Mouse (Mus musculus) G1E (cell line): ENCODE data around the gene Igf2bp3. TPM values are rescaled to one million over a fixed set of nuclear protein-coding genes. Genes with fewer than 3 reads are reported as not detected.

Experiments used
- ATAC-seq: 2 replicates; pipeline ENCODE4 v1.8.0; 2016; ENCODE audit warnings: mild to moderate bottlenecking; ENCODE audit not compliant: insufficient number of reproducible peaks, poor library complexity, low FRiP score, severe bottlenecking; ENCODE audit errors: extremely low read depth
- DNase-seq: peaks from one replicate; pipeline ENCODE4 v3.0.0; 2012; ENCODE audit warnings: low spot score
- H3K27me3 ChIP-seq: 2 replicates; pipeline ENCODE4 v1.6.1; 2012; ENCODE audit warnings: mild to moderate bottlenecking, low read length, inconsistent platforms; ENCODE audit not compliant: insufficient read depth
- H3K36me3 ChIP-seq: replicated peaks from 2 replicates; pipeline ENCODE3; 2012; ENCODE audit warnings: mild to moderate bottlenecking, inconsistent platforms
- H3K4me1 ChIP-seq: 2 replicates; pipeline ENCODE4 v1.6.1; 2012; ENCODE audit warnings: low read depth, low read length, inconsistent platforms, mixed read lengths; ENCODE audit not compliant: insufficient read depth
- H3K4me3 ChIP-seq: 2 replicates; pipeline ENCODE4 v1.5.1; 2012; ENCODE audit warnings: low read depth, mild to moderate bottlenecking, inconsistent platforms, low read length, moderate library complexity, mixed read lengths
- H3K9me3 ChIP-seq: replicated peaks from 2 replicates; pipeline ENCODE4 v1.6.1; 2012; ENCODE audit warnings: inconsistent platforms
- CTCF ChIP-seq: IDR thresholded peaks from 2 replicates; pipeline ENCODE4 v1.5.1; 2012; ENCODE audit warnings: low read depth, low read length, inconsistent platforms, mixed read lengths
- GATA1 ChIP-seq: IDR thresholded peaks from 2 replicates; pipeline ENCODE4 v1.6.1; 2012; ENCODE audit warnings: borderline replicate concordance, low read length, inconsistent platforms, mixed read lengths
- GATA2 ChIP-seq: IDR thresholded peaks from 2 replicates; pipeline ENCODE4 v1.6.1; 2012; ENCODE audit warnings: low read depth, low read length, inconsistent platforms, borderline replicate concordance
- POLR2AphosphoS5 ChIP-seq: IDR thresholded peaks from 2 replicates; pipeline ENCODE4 v1.6.1; 2012; ENCODE audit warnings: low read depth, low read length, inconsistent platforms; ENCODE audit not compliant: insufficient replicate concordance
- TAL1 ChIP-seq: conservative IDR thresholded peaks from 2 replicates; pipeline ENCODE4 v1.6.1; 2012; ENCODE audit warnings: low read depth, low read length, inconsistent platforms, mixed read lengths
- polyA plus RNA-seq: library from polyadenylated mRNA; stranded (reverse); fragments of >175 nt; gene quantifications from 2 replicates; pipeline ENCODE4 v1.2.3, GENCODE M21; 2012
- total RNA-seq, 2 experiments: library from RNA; stranded (forward) in 1 of 2; stranded (reverse) in 1 of 2; fragments of 200-1000 nt in 1 of 2; fragments of >200 nt in 1 of 2; fragmentation: Nextera tagmentation in 1 of 2; gene quantifications; 2 replicates each; pipeline ENCODE4 v1.2.3; 2014 to 2017

Gene Igf2bp3
- total and polyA plus RNA-seq, 3 experiments, result 25.9 to 50.9 (median 41.2) TPM

DNA sequence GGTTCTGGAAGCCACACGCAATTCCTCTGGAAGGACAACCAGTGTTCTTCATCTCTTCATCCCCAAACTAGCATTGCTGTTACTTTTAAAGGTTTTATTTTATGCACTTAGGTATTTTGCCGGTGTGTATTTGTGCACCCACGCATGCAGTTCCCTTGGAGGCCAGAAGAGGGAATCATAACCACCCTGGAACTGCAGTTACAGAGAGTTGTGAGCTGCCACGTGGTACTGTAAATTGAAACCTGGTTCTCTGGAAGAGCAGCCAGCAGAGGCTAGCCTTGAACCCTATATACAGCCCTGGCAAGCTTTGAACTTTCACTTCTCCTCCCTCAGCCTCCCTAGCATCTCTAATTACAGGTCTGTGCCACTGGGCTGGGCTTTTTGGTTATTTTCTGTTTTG lies 18.6 kb upstream of the Igf2bp3 start:
- Histone ChIP-seq H3K4me3 (no peak overlapping the region), H3K36me3 (no peaks in the 10 kb centered on the region), H3K4me1 (peaks cover 19% of the 10 kb centered on the region), H3K9me3 (no peaks in the 10 kb centered on the region), H3K27me3 (peaks cover 8% of the 10 kb centered on the region; the same call in 1 of the 2 replicates)
- DNase-seq (no peak), ATAC-seq (no peak)
- TF ChIP-seq CTCF (peak; percentile 39; the same call in 1 of the 2 replicates), POLR2AphosphoS5 (no peak)

- H3K9me3 ChIP-seq, result no peaks in the 10 kb centered on the region
- DNase-seq, result no peak
- TF ChIP-seq GATA1, result no peak
- TF ChIP-seq TAL1, result no peak
- no peak for TF ChIP-seq POLR2AphosphoS5
- TF ChIP-seq CTCF, result 0 out of 2 replicates have a peak, but pooled peaks have one; percentile 13
- no peak for TF ChIP-seq GATA2
- peaks cover 22% of the 10 kb centered on the region for H3K4me1 ChIP-seq
- H3K27me3 ChIP-seq, result peaks cover 8% of the 10 kb centered on the region; the same call in 1 of the 2 replicates
- H3K4me3 ChIP-seq, result no peak overlapping the region
- no peak for ATAC-seq
- peaks cover 3% of the 10 kb centered on the region for H3K36me3 ChIP-seq
Observed at GRCm38 (mm10) chr6:49228126-49228679, 13.4 kb upstream of the Igf2bp3 start.

GRCm38 (mm10) chr6:49227184-49227735 lies 12.5 kb upstream of the Igf2bp3 start:
- peak; percentile 34; the same call in 1 of the 2 replicates for ATAC-seq

DNA sequence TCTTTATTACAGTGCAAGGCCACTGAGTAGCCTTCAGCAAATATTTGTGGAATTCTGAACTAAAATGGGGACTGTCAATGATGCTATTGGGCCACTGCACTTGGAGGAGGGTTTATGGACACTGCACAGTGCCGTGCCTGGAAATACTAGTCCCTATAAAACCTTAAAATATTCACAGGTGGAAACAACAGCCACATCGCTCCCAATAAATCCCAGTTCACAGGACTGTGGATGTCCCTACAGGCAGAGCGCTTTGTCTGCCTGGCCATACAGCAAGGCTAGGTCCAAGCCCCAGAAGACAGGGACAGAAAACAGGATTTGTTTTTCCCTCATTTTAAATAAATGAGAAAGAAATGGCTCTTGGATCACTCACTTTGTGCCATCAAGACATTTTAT lies 11.0 kb upstream of the Igf2bp3 start:
- TF ChIP-seq GATA2, result no peak
- TF ChIP-seq POLR2AphosphoS5, result no peak
- no peak for TF ChIP-seq CTCF
- TF ChIP-seq GATA1, result no peak
- no peak overlapping the region for H3K4me3 ChIP-seq
- peaks cover 22% of the 10 kb centered on the region for H3K4me1 ChIP-seq
- H3K36me3 ChIP-seq, result peaks cover 3% of the 10 kb centered on the region
- H3K9me3 ChIP-seq, result no peaks in the 10 kb centered on the region
- no peak for DNase-seq
- H3K27me3 ChIP-seq, result 0 out of 2 replicates have a peak, but pooled peaks cover 2% of the 10 kb centered on the region
- no peak for ATAC-seq

More at GRCm38 (mm10) chr6:49227184-49227735, 12.5 kb upstream of the Igf2bp3 start:
- TF ChIP-seq GATA2 (no peak), POLR2AphosphoS5 (no peak), TAL1 (no peak), GATA1 (no peak), CTCF (peak; percentile 55)
- Histone ChIP-seq H3K36me3 (peaks cover 3% of the 10 kb centered on the region), H3K4me3 (peak overlapping the region; percentile 38; the same call in 1 of the 2 replicates), H3K9me3 (no peaks in the 10 kb centered on the region), H3K27me3 (peaks cover 4% of the 10 kb centered on the region; the same call in 1 of the 2 replicates), H3K4me1 (peaks cover 20% of the 10 kb centered on the region)
- peak; percentile 52 for DNase-seq

- DNase-seq, result no peak
- Histone ChIP-seq H3K27me3 (0 out of 2 replicates have a peak, but pooled peaks cover 2% of the 10 kb centered on the region), H3K36me3 (peaks cover 3% of the 10 kb centered on the region), H3K9me3 (no peaks in the 10 kb centered on the region), H3K4me3 (no peak overlapping the region), H3K4me1 (peaks cover 24% of the 10 kb centered on the region)
- ATAC-seq, result no peak
- TF ChIP-seq GATA2 (no peak), POLR2AphosphoS5 (no peak), TAL1 (no peak), CTCF (no peak), GATA1 (no peak)
Observed at GRCm38 (mm10) chr6:49224923-49225727, 10.4 kb upstream of the Igf2bp3 start.

GRCm38 (mm10) chr6:49221906-49222305 lies 7.1 kb upstream of the Igf2bp3 start:
- no peaks in the 10 kb centered on the region for H3K9me3 ChIP-seq
- H3K4me3 ChIP-seq, result no peak overlapping the region
- peaks cover 6% of the 10 kb centered on the region for H3K4me1 ChIP-seq
- ATAC-seq (no peak), DNase-seq (no peak)
- TF ChIP-seq POLR2AphosphoS5 (no peak), TAL1 (no peak), CTCF (no peak), GATA2 (no peak), GATA1 (no peak)
- H3K27me3 ChIP-seq, result no peaks in the 10 kb centered on the region
- H3K36me3 ChIP-seq, result peaks cover 3% of the 10 kb centered on the region
